Mouse (Mus musculus) Patski (cell line): Measurements from ENCODE around the gene Snx1. TPM values are rescaled to one million over a fixed set of nuclear protein-coding genes. Genes with fewer than 3 reads are reported as not detected.

Experiments used
- ATAC-seq: fragments of 100-300 bp; one replicate; pipeline ENCODE4 v1.8.0; 2021
- CTCF ChIA-PET: fragments of 350-600 bp; sonication (Branson Sonifier 250); formaldehyde crosslinking; loops from one replicate; lab custom pipeline; 2022; ENCODE audit warnings: inconsistent platforms; lab: Charles Lee
- POLR2A ChIA-PET: fragments of 350-600 bp; sonication (Branson Sonifier 250); formaldehyde crosslinking; loops from one replicate; lab custom pipeline; 2022; ENCODE audit warnings: antibody characterized with exemption, inconsistent platforms; lab: Charles Lee
- DNase-seq: peaks from one replicate; pipeline ENCODE4 v3.0.0-alpha.2; 2011; ENCODE audit warnings: low read depth, low spot score
- H3K27me3 ChIP-seq: fragments of 371-371 bp; one replicate; pipeline ENCODE4 v1.5.1; 2021
- CTCF ChIP-seq: fragments of 100-300 bp; IDR thresholded peaks from one replicate; pipeline ENCODE4 v1.5.1; 2021
- in situ Hi-C: fragments of 300-500 bp; cut with MboI; formaldehyde crosslinking; loops from 3 replicates; pipeline ENCODE4 v1.11.1; 2018; ENCODE audit warnings: low pct_unique_long_range_greater_than_20kb, mixed read lengths
- polyA plus RNA-seq: library from polyadenylated mRNA; unstranded; gene quantifications from one replicate; pipeline ENCODE4 v1.2.3, GENCODE M21; 2021

Gene Snx1
- polyA plus RNA-seq, 1 experiment from 2014 or later: 103 TPM

DNA sequence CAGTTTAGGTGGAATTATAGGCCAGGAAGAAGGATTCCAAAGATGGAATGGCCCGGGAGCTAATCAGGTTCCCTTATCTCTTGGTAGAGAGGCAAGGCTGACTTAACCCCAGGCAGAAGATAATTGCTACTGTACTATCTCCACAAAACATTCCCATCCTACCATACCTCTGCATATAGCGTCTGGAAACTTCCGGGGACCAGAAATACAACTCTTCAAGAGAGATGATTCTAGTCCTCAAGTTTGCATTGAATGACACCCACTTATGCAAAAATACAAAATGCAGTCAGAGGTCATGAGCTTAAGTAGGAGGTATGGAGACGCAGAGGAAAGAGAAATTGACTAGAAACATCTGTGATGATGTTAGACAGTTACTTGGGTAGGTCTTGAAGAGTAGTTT, 1.5 kb upstream of the Snx1 start:
- CTCF ChIA-PET: no interaction called here
- DNase-seq (no peak), ATAC-seq (no peak)
- POLR2A ChIA-PET: no interaction called here
- no peaks in the 10 kb centered on the region for H3K27me3 ChIP-seq
- in situ Hi-C loops: loop anchor here (25.0 kb wide), 2 partner anchors 259 to 659 kb away; partner anchors contain the start of genes Aph1b and Gm10647
- no peak for TF ChIP-seq CTCF

DNA sequence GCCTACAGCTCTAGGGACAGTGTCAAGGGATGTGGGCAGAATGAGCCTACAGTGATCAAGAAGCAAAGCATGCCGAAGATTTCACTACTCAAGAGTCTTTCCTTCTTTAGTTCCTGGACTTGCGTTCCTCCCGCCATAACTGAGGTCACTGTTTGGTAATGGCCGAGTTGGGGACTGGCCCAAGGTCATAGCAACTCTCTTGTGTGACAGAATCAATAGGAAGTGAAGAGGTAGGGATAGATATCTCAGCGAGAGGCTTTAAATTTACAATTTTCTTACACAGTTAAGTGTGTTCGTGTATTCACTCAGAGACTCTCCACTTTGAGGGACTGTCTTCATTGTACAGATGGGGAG, 783 bp upstream of the Snx1 start:
- H3K27me3 ChIP-seq: no peaks in the 10 kb centered on the region
- TF ChIP-seq CTCF: no peak
- DNase-seq (no peak), ATAC-seq (no peak)
- CTCF ChIA-PET: no interaction called here
- in situ Hi-C loops: loop anchor here (25.0 kb wide), 2 partner anchors 260 to 660 kb away; partner anchors contain the start of genes Aph1b and Gm10647
- POLR2A ChIA-PET: no interaction called here

DNA sequence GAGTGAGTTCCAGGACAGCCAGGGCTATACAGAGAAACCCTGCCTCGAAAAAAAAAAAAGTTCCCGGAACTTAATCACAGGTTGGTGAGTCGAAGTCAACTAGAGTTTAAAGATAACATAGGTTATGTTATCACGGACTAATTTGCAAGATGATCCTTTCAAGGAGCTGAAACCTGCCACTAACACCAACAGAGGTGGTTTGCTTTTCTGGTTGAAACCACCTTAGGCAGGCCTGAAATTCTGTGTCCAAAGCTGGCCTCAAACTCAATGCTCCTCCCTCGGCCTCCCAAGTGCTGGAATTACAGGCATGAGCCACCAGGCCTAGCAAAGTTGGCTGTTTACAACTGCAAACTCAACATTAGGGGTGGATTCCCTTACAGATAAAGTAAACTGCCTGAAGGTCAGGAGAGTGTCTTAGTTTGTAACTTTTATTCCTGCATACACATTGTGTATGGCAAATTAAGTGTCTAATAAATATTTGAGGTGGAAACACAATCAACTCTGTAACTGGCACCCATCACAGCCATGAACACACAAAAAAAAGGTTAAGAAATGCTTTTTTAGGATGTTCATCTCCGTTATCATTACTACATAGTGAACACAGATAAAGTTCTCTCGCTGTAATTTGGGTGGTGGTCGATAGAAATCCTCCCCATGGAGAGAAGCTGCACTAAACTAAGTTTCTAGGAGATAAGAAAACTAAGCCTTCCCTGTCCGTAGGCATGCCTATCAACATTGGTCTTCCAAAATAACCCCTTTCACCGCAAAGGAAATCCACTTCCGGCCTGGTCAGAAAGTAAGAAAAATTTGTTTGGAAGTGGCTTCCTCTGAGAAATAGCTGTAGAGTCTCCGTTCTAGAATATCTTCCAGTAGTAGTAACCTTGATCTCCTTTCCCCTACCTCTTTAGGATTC, 588 bp downstream of the Snx1 start:
- in situ Hi-C loops: loop anchor here (25.0 kb wide), 2 partner anchors 262 to 662 kb away; partner anchors contain the start of genes Aph1b and Gm10647
- POLR2A ChIA-PET: no interaction called here
- no peak for ATAC-seq
- TF ChIP-seq CTCF: no peak
- DNase-seq: no peak
- CTCF ChIA-PET: no interaction called here
- no peaks in the 10 kb centered on the region for H3K27me3 ChIP-seq

DNA sequence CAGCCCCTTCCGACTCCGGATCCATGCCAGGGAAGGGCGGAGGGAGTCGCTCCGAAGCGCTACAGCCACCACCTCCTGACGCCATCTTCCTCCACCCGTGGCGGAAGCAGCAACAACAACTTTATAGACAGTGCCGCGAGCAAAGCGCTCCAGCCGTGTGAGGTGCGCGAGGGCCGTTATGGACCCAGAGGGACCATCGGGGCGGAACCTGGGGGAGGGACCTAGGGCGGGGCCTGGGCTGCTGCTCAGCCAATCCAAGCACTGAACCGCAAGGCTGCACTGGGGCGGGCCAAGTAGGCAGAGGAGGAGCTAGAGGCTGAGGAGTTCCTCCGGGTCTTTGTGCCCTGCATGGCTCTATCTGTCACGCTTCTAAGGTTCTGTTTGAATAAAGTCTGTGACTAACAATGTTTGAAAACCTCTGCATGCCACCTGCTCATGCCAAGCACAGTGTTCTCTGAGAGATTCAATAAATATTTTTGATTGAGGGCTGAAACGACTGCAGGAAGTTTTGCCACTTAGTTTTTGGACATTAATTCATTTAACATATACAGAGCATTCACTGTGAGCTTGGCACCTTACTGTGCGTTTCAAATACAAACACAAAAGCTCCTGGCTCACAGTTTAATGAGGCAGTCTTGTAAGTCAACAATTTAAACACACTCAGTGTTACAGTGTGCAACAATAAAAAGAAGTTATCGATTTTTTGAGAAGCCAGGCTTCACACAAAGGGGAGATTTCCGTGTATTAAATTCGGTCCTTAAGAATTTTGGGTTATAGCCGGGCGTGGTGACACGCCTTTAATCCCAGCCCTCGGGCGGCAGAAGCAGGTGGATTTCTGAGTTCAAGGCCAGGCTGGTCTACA, 1.5 kb downstream of the Snx1 start:
- TF ChIP-seq CTCF: no peak
- DNase-seq (peak; percentile 89), ATAC-seq (peak; percentile 87)
- H3K27me3 ChIP-seq: no peaks in the 10 kb centered on the region
- POLR2A ChIA-PET: interaction anchor here (0.7 kb wide), 1 partner anchor 39 kb away, joined by 3 read pairs; no protein-coding TSS in a partner anchor
- CTCF ChIA-PET: no interaction called here
- in situ Hi-C loops: loop anchor here (25.0 kb wide), 2 partner anchors 262 to 662 kb away; partner anchors contain the start of genes Aph1b and Gm10647

DNA sequence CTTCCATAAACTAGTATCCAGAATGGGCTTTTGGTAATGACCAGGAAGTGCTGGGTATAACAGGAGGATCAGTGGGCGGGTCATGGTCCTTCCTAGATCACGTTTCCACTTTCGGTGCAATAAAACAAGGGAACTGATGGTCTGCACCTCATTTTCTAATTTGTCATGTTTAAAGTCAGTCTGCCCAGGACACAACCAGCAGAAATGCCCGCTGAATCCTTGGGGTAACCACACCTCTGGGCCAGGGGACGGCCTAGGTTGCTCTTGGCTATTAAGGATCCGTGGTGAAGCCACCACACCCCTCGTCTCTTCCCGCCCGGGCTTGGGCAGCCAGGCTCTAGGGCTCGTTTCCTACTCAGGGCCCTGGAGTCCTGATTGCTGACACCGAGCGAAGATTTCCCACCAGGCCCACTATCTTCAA, 2.3 kb downstream of the Snx1 start:
- in situ Hi-C loops: no loop called here
- DNase-seq (no peak), ATAC-seq (peak; percentile 38)
- CTCF ChIA-PET: interaction anchor here (1.6 kb wide), 1 partner anchor 14 kb away, joined by 3 read pairs; no protein-coding TSS in a partner anchor
- POLR2A ChIA-PET: no interaction called here
- H3K27me3 ChIP-seq: no peaks in the 10 kb centered on the region
- TF ChIP-seq CTCF: no peak

DNA sequence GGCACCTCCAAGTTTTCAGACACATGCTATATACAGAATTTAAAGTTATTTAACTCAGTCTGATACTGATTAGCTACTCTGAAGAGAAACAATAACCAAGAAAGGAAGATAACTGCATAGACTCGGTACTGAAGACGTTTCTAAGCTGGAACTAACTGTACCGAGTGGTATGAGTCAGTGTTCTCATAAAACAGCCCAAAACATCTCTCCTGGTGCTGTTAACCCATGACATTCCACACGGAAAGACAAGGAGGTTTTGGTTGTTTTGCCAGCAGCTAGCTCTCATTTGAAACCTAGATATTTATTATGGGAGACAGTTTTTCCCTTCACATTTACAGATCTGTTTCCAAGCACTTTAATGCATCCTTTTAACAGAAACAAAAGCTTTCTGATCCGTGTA, 2.7 kb downstream of the Snx1 start:
- no peaks in the 10 kb centered on the region for H3K27me3 ChIP-seq
- no peak for TF ChIP-seq CTCF
- no peak for DNase-seq
- CTCF ChIA-PET: interaction anchor here (1.2 to 1.6 kb wide), 3 partner anchors 10 to 18 kb away, joined by 3 to 4 read pairs (median 3); no protein-coding TSS in a partner anchor
- POLR2A ChIA-PET: no interaction called here
- no peak for ATAC-seq
- in situ Hi-C loops: no loop called here

DNA sequence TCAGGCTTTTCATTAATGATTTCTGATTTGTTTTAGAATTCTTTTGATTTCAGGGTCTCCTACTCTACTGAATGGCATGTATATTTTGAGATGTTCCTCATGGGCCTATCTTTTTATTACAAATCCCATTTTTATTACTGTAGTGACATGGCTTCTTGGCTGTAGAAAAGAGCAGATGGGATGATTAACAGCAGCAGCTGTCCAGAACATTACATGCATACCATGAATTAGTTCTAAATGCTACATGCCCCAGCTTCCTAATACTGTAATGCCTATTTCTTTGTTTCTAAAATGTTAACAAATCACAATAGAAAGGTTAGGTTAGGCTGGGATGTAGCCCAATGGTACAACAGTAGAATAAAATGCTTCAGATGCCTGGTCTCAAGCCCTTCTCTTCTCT, 5.0 kb downstream of the Snx1 start:
- no peak for TF ChIP-seq CTCF
- no peak for ATAC-seq
- ChIA-PET CTCF (no interaction called here), POLR2A (interaction anchor here (0.7 kb wide), 1 partner anchor 60 kb away, joined by 3 read pairs; no protein-coding TSS in a partner anchor)
- no peaks in the 10 kb centered on the region for H3K27me3 ChIP-seq
- DNase-seq: no peak
- in situ Hi-C loops: no loop called here

DNA sequence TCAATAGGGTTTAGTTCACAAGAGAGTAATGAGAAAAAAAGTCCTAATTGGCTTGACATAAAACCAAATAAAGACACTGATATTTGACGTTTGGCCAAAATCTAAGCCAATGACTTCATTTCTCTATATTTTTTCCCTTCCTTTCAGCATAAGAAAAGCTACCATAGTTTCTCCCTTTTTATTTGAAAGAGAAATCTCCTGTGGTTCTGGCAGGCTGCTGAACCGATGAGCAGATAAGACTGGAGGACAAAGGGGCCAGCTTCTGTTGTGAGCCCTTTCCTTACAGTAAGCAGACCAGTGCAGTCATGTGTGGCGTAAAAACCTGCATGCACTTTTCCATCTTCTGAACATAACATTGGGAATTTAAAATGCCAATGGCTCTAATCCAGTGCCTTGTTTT, 5.4 kb downstream of the Snx1 start:
- ChIA-PET POLR2A (no interaction called here), CTCF (no interaction called here)
- no peak for ATAC-seq
- no peaks in the 10 kb centered on the region for H3K27me3 ChIP-seq
- TF ChIP-seq CTCF: no peak
- in situ Hi-C loops: no loop called here
- DNase-seq: no peak

DNA sequence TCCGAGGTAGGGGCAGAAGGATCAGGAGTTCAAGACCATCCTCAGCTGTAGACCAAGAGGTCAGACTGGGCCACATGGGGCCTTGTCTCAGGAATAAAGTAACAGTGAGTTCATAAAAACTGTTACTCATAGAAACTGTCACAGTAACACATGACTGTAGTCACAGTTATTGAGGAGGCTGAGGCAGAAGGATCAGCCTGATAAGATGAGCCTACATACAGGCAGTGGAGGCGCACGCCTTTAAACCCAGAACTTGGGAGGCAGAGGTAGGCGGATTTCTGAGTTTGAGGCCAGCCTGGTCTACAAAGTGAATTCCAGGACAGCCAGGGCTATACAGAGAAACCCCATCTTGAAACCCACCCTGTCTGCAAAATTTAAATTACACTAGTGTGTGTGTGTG, 6.3 kb downstream of the Snx1 start:
- ATAC-seq (no peak), DNase-seq (no peak)
- no peak for TF ChIP-seq CTCF
- no peaks in the 10 kb centered on the region for H3K27me3 ChIP-seq
- in situ Hi-C loops: no loop called here
- POLR2A ChIA-PET: no interaction called here
- CTCF ChIA-PET: no interaction called here

DNA sequence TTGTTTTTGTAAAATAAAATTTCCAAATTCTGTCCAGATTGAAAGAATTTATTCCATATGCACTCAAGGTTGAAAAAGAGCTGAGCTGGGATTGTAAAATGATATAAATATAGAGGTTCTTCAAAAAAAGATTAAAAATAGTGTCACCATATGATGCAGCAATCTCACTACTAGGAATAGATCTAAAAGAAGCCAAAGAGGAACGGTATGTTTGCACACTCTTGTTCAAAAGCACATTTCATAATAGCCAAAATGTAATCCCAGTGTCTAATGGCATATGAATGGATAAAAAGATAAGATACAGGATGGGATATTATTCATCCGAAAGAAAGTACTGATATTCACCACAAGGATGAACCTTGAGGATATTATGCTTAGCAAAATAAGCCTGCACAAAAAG, 6.9 kb downstream of the Snx1 start:
- CTCF ChIA-PET: no interaction called here
- no peak for ATAC-seq

More for the DNA sequence above, 6.9 kb downstream of the Snx1 start:
- no peak for DNase-seq
- POLR2A ChIA-PET: no interaction called here
- no peak for TF ChIP-seq CTCF
- in situ Hi-C loops: no loop called here
- no peaks in the 10 kb centered on the region for H3K27me3 ChIP-seq
